Mouse (Mus musculus): ENCODE data around the gene Ifitm5. TPM values are rescaled to one million over a fixed set of nuclear protein-coding genes. Genes with fewer than 3 reads are reported as not detected.

Gene Ifitm5
- total and polyA plus RNA-seq, 3 experiments, result 0.31 to 1.1 TPM; not detected in 1

- peak overlapping the region; percentile 12; the same call in 1 of the 2 replicates for H3K9ac ChIP-seq (ENCODE audit: control insufficient read depth, low read depth, low read length, poor library complexity, severe bottlenecking)
- peak; percentile 70 for DNase-seq (ENCODE audit: low read depth, low spot score)
- no peaks in the 10 kb centered on the region for H3K9me3 ChIP-seq (replicated peaks; ENCODE audit: insufficient read depth, low read length)
- H3K27me3 ChIP-seq (ENCODE audit: control insufficient read depth in 1 of 2, insufficient read depth in 2 of 2, low read length in 2 of 2), result no peaks in the 10 kb centered on the region
- H3K27ac ChIP-seq (ENCODE audit: control insufficient read depth, low read depth, low read length), result no peak overlapping the region
- no peaks in the 10 kb centered on the region for H3K4me1 ChIP-seq (ENCODE audit: control insufficient read depth in 1 of 2, insufficient read depth in 2 of 2, low read length in 2 of 2)
- no peak overlapping the region for H3K4me3 ChIP-seq (ENCODE audit: control insufficient read depth in 1 of 2, insufficient read depth in 1 of 2, low read depth in 2 of 2, low read length in 2 of 2)
- no peaks in the 10 kb centered on the region for H3K79me2 ChIP-seq (ENCODE audit: control insufficient read depth, insufficient read depth, low read length, poor library complexity)
- H3K36me3 ChIP-seq (ENCODE audit: control insufficient read depth in 1 of 2, insufficient read depth in 2 of 2, low read length in 2 of 2), result no peaks in the 10 kb centered on the region
- no peak for TF ChIP-seq ELF1 (IDR thresholded peaks at IDR 0.05; ENCODE audit: low read depth, low read length)
- no peak for TF ChIP-seq ZMIZ1 (IDR thresholded peaks at IDR 0.05; ENCODE audit: low read depth, low read length)
- no peak for TF ChIP-seq UBTF (IDR thresholded peaks at IDR 0.05; ENCODE audit: borderline replicate concordance, insufficient read depth, low read depth, low read length)
- TF ChIP-seq MYB (IDR thresholded peaks at IDR 0.05; ENCODE audit: low read depth, low read length), result no peak
- peak; percentile 51; the same call in 1 of the 2 replicates for TF ChIP-seq MXI1 (IDR thresholded peaks at IDR 0.05; ENCODE audit: low read depth, low read length)
- TF ChIP-seq E2F4 (IDR thresholded peaks at IDR 0.05; ENCODE audit: borderline replicate concordance, low read depth, low read length), result no peak
- TF ChIP-seq GATA1 (IDR thresholded peaks at IDR 0.05; ENCODE audit: low read depth, low read length), result no peak
- TF ChIP-seq MAFK (IDR thresholded peaks at IDR 0.05; ENCODE audit: borderline replicate concordance, low read depth, low read length), result no peak
- TF ChIP-seq GABPA (IDR thresholded peaks at IDR 0.05; ENCODE audit: low read depth, low read length), result no peak
- peak; percentile 98 for TF ChIP-seq RAD21 (IDR thresholded peaks at IDR 0.05; ENCODE audit: low read depth, low read length)
- TF ChIP-seq ZNF384 (IDR thresholded peaks at IDR 0.05; ENCODE audit: low read depth, low read length), result no peak
- no peak for TF ChIP-seq NRF1 (IDR thresholded peaks at IDR 0.05; ENCODE audit: insufficient read depth, low read depth, low read length, poor library complexity, severe bottlenecking)
- TF ChIP-seq ZC3H11A (IDR thresholded peaks at IDR 0.05; ENCODE audit: low read depth, low read length), result peak; percentile 89
- peak; percentile 89 for TF ChIP-seq MYC (IDR thresholded peaks at IDR 0.05; ENCODE audit: low read depth, low read length)
- no peak for TF ChIP-seq TBP (IDR thresholded peaks at IDR 0.05; ENCODE audit: low read depth, low read length)
- peak; percentile 98 for TF ChIP-seq SMC3 (IDR thresholded peaks at IDR 0.05; ENCODE audit: low read depth, low read length)
- no peak for TF ChIP-seq POLR2A (IDR thresholded peaks at IDR 0.05; ENCODE audit: control insufficient read depth in 1 of 2, insufficient read depth in 1 of 2, low read depth in 1 of 2, low read length in 2 of 2, poor library complexity in 1 of 2)
- no peak for TF ChIP-seq RCOR1 (IDR thresholded peaks at IDR 0.05; ENCODE audit: low read depth, low read length)
- peak; percentile 94 to 96 (median 94) for TF ChIP-seq CTCF (IDR thresholded peaks at IDR 0.05 in 2 of 3, conservative IDR thresholded peaks at IDR 0.05 in 1 of 3; ENCODE audit: control insufficient read depth in 1 of 3, insufficient read depth in 1 of 3, low read depth in 2 of 3, low read length in 3 of 3, poor library complexity in 1 of 3, severe bottlenecking in 1 of 3)
- no peak for TF ChIP-seq CHD1 (IDR thresholded peaks at IDR 0.05; ENCODE audit: low read depth, low read length)
- TF ChIP-seq TAL1 (IDR thresholded peaks at IDR 0.05; ENCODE audit: low read length), result no peak
- TF ChIP-seq MEF2A (IDR thresholded peaks at IDR 0.05; ENCODE audit: extremely low read depth, insufficient replicate concordance, low read depth, low read length, poor library complexity, severe bottlenecking), result no peak
- TF ChIP-seq MAX (IDR thresholded peaks at IDR 0.05; ENCODE audit: low read length), result peak; percentile 78
- TF ChIP-seq BHLHE40 (IDR thresholded peaks at IDR 0.05; ENCODE audit: borderline replicate concordance, low read depth, low read length), result peak; percentile 73; the same call in 1 of the 2 replicates
- no peak for TF ChIP-seq EP300 (IDR thresholded peaks at IDR 0.05; ENCODE audit: low read depth in 1 of 2, low read length in 2 of 2)
- TF ChIP-seq POLR2AphosphoS2 (IDR thresholded peaks at IDR 0.05; ENCODE audit: low read length), result no peak
- no peak for TF ChIP-seq ETS1 (IDR thresholded peaks at IDR 0.05; ENCODE audit: low read depth, low read length)
- TF ChIP-seq NELFE (IDR thresholded peaks at IDR 0.05; ENCODE audit: low read depth, low read length), result no peak
- TF ChIP-seq USF2 (IDR thresholded peaks at IDR 0.05; ENCODE audit: borderline replicate concordance in 1 of 2, insufficient read depth in 1 of 2, low read depth in 1 of 2, low read length in 2 of 2), result no peak
- TF ChIP-seq SIN3A (IDR thresholded peaks at IDR 0.05; ENCODE audit: low read length), result peak; percentile 41; the same call in 1 of the 2 replicates
- no peak for TF ChIP-seq JUND (IDR thresholded peaks at IDR 0.05; ENCODE audit: low read depth, low read length)
- no peak for TF ChIP-seq TCF12 (IDR thresholded peaks at IDR 0.05; ENCODE audit: low read depth, low read length)
Observed at GRCm38 (mm10) chr7:140903212-140903611, 46.9 kb downstream of the Ifitm5 start.
